Mouse (Mus musculus): ENCODE measurements around the gene A1cf. TPM values are rescaled to one million over a fixed set of nuclear protein-coding genes. Genes with fewer than 3 reads are reported as not detected.

Gene A1cf
- 0.62 TPM in 1 of 2 replicates, not detected in the other for polyA plus RNA-seq (2014; fragmentation: Nextera tagmentation; extraction: Ambion mirVana)

DNA sequence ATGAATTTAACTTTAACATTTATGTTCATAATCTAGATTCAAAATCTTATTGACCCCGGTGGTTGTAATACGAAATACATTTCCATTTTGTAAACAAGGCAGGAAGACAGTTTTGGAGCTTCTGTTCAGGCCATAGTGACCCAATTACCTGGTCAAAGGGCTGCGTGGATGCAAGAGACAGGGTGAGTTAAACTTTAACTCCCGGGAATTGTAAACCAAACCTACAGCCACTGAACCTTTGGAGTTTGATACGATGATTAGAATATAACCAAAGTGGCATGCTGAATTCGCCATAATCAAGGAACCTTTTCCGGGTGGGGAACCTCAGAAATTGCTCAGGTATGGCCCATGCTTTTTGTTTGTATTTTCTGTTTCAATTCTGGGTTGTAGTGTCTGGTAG is at the start of gene A1cf:
TSS of gene A1cf (plus strand) at position 244 of the 400 bp plus-strand sequence.
- H3K27me3 ChIP-seq (ENCODE audit: control insufficient read depth, insufficient read depth, low read length), result no peaks in the 10 kb centered on the region
- 78% methylated on average over 7 of the region's 7 CpGs for WGBS (ENCODE audit: insufficient replicate concordance)
- H3K4me3 ChIP-seq (ENCODE audit: low read depth, low read length), result no peak within 1 kb of the TSS
- no peaks in the 10 kb centered on the region for H3K4me1 ChIP-seq (ENCODE audit: control insufficient read depth, insufficient read depth, low read length)
- no peak for ATAC-seq (replicated peaks; ENCODE audit: insufficient number of reproducible peaks, low FRiP score, low TSS enrichment)
- H3K27ac ChIP-seq (ENCODE audit: low read depth, low read length), result no peak within 1 kb of the TSS
- H3K4me2 ChIP-seq, result no peak within 1 kb of the TSS
- H3K9ac ChIP-seq (ENCODE audit: low read depth, low read length), result no peak within 1 kb of the TSS
- H3K36me3 ChIP-seq (ENCODE audit: control insufficient read depth, insufficient read depth, low read length), result no peaks in the 10 kb centered on the region
- no peaks in the 10 kb centered on the region for H3K9me3 ChIP-seq (replicated peaks; ENCODE audit: control insufficient read depth, low read length)

DNA sequence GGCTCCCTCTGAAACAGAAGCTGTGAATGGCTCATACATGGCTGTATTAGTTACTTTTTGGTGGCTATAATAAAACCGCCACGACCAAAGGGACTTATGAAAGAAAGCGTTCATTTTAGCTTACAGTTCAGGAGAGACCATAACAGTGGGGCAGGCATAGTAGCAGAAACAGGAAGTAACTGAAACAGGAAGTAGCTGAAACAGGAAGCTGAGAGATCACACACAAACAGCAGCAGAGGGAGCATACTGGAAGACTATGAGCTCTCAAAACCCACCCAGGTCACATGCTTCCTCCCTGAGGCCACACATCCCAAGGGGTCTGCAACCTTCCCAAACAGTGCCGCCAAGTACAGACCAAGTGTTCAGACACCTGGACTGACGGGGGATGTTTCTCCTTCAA is 34.3 kb upstream of the A1cf start:
- no peaks in the 10 kb centered on the region for H3K27me3 ChIP-seq (ENCODE audit: control insufficient read depth, insufficient read depth, low read length)
- ATAC-seq (replicated peaks; ENCODE audit: insufficient number of reproducible peaks, low FRiP score, low TSS enrichment), result no peak
- no peaks in the 10 kb centered on the region for H3K9me3 ChIP-seq (replicated peaks; ENCODE audit: control insufficient read depth, low read length)
- no peak overlapping the region for H3K4me2 ChIP-seq
- H3K4me3 ChIP-seq (ENCODE audit: low read depth, low read length), result no peak overlapping the region
- H3K9ac ChIP-seq (ENCODE audit: low read depth, low read length), result no peak overlapping the region
- H3K4me1 ChIP-seq (ENCODE audit: control insufficient read depth, insufficient read depth, low read length), result no peaks in the 10 kb centered on the region
- WGBS (ENCODE audit: insufficient replicate concordance), result 86% methylated on average over 5 of the region's 5 CpGs
- H3K27ac ChIP-seq (ENCODE audit: low read depth, low read length), result no peak overlapping the region
- H3K36me3 ChIP-seq (ENCODE audit: control insufficient read depth, insufficient read depth, low read length), result no peaks in the 10 kb centered on the region

DNA sequence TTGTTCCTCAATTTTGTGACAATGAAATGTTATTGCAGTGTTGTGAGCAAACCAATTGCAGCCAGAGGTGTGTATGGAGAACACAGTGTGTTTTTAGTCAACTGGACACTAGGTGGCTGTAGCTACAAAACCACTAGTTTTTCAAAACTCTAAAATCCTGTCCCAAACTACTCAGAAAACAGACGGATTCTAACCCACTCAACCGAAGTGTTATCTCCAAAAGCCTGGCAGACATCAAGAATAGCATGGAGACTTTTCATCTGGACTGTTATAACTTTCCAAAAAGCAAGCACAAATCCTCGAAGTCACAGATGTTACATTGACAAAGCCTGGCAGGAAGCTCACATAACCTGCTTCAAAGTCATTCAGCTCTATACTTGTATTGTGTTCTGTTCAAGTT is 6.7 kb upstream of the A1cf start:
- ATAC-seq (replicated peaks; ENCODE audit: insufficient number of reproducible peaks, low FRiP score, low TSS enrichment), result no peak
- Histone ChIP-seq H3K9me3 (replicated peaks; ENCODE audit: control insufficient read depth, low read length) (no peaks in the 10 kb centered on the region), H3K27me3 (ENCODE audit: control insufficient read depth, insufficient read depth, low read length) (no peaks in the 10 kb centered on the region), H3K4me2 (no peak overlapping the region), H3K9ac (ENCODE audit: low read depth, low read length) (no peak overlapping the region), H3K27ac (ENCODE audit: low read depth, low read length) (no peak overlapping the region), H3K36me3 (ENCODE audit: control insufficient read depth, insufficient read depth, low read length) (no peaks in the 10 kb centered on the region), H3K4me1 (ENCODE audit: control insufficient read depth, insufficient read depth, low read length) (no peaks in the 10 kb centered on the region), H3K4me3 (ENCODE audit: low read depth, low read length) (no peak overlapping the region)
- 60% methylated on average over 3 of the region's 3 CpGs for WGBS (ENCODE audit: insufficient replicate concordance)

DNA sequence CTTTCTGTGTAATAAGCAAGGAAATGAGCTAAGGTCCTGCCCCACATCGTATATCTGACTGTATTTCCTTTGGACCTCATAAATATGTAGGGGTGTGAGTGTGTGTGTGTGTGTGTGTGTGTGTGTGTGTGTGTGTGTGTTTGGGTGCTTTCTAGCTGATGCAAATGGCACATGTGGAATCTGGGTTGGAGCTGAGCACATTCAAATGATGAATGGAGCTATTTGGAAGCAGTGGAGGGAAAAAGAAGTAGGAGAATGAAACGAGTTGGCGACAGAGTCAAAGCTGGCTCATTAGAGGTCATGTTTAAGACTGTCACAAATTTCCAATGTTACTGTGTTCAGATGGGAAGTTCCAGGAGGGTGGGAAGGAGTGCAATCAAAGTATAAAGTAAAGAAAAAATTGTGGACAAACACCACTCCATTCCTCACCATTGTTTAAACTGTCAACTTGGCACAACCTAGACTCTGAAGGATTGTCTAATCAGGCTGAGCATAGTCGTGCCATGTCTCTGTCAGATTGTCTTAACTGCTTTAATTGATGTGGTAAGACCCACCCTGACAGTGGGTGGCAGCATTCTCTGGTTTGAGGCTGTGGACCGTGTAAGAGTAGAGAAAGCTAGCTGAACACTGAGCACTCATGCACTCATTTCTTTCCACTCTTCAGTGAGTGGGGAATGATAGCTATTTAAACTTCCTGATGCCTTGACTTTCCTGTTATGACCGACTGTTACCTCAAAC is 5.9 kb upstream of the A1cf start:
- WGBS (ENCODE audit: insufficient replicate concordance), result 67% methylated on average over 6 of the region's 6 CpGs
- ATAC-seq (replicated peaks; ENCODE audit: insufficient number of reproducible peaks, low FRiP score, low TSS enrichment), result no peak
- H3K36me3 ChIP-seq (ENCODE audit: control insufficient read depth, insufficient read depth, low read length), result no peaks in the 10 kb centered on the region
- H3K27ac ChIP-seq (ENCODE audit: low read depth, low read length), result no peak overlapping the region
- no peak overlapping the region for H3K9ac ChIP-seq (ENCODE audit: low read depth, low read length)
- H3K4me2 ChIP-seq, result no peak overlapping the region
- no peaks in the 10 kb centered on the region for H3K4me1 ChIP-seq (ENCODE audit: control insufficient read depth, insufficient read depth, low read length)
- no peak overlapping the region for H3K4me3 ChIP-seq (ENCODE audit: low read depth, low read length)
- H3K27me3 ChIP-seq (ENCODE audit: control insufficient read depth, insufficient read depth, low read length), result no peaks in the 10 kb centered on the region
- H3K9me3 ChIP-seq (replicated peaks; ENCODE audit: control insufficient read depth, low read length), result no peaks in the 10 kb centered on the region

DNA sequence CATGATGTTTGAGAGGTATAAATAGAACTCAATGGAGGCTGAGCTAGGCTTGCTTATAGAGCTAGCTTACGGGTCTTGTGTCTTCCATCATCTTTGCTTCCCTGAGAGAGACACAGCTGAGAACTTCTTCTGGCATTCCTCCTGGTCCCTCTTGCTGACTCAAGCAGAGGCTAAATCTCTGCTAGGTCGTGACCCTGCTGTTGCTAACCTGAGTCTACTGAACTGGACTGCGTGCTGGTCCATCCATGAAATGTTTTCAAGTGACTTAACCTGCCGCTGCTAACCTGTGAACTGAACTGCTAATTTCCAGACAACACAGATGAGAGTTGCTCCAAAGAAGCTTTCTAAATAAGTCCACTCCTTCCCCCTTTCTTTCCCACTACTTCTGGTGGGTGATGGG is 3.1 kb upstream of the A1cf start:
- ATAC-seq (replicated peaks; ENCODE audit: insufficient number of reproducible peaks, low FRiP score, low TSS enrichment), result no peak
- Histone ChIP-seq H3K36me3 (ENCODE audit: control insufficient read depth, insufficient read depth, low read length) (no peaks in the 10 kb centered on the region), H3K4me1 (ENCODE audit: control insufficient read depth, insufficient read depth, low read length) (no peaks in the 10 kb centered on the region), H3K4me3 (ENCODE audit: low read depth, low read length) (no peak overlapping the region), H3K27ac (ENCODE audit: low read depth, low read length) (no peak overlapping the region), H3K4me2 (no peak overlapping the region), H3K27me3 (ENCODE audit: control insufficient read depth, insufficient read depth, low read length) (no peaks in the 10 kb centered on the region), H3K9me3 (replicated peaks; ENCODE audit: control insufficient read depth, low read length) (no peaks in the 10 kb centered on the region), H3K9ac (ENCODE audit: low read depth, low read length) (no peak overlapping the region)
- WGBS (ENCODE audit: insufficient replicate concordance), result 75% methylated on average over 4 of the region's 4 CpGs

DNA sequence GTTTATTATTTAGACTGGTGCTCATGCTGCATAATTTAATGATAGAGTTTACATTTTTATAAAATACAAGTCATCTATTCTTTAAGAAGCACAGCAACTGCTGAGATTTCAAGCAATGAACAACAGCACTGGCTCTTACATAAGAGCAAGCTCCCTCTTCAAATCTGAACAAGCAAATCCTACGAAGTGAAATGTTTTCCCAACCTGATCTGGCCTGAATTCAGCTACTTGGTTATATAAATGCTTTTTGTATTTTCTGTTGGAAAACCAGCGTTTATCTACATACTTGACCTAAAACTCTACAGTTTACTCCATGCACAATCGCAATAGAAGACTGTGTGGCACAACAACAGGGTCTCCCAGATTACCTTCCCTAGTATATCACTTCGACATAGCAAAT is 488 bp upstream of the A1cf start:
- H3K9me3 ChIP-seq (replicated peaks; ENCODE audit: control insufficient read depth, low read length), result no peaks in the 10 kb centered on the region
- no peak overlapping the region for H3K9ac ChIP-seq (ENCODE audit: low read depth, low read length)
- H3K4me3 ChIP-seq (ENCODE audit: low read depth, low read length), result no peak overlapping the region
- WGBS (ENCODE audit: insufficient replicate concordance), result 71% methylated on average over 4 of the region's 4 CpGs
- no peaks in the 10 kb centered on the region for H3K36me3 ChIP-seq (ENCODE audit: control insufficient read depth, insufficient read depth, low read length)
- no peaks in the 10 kb centered on the region for H3K4me1 ChIP-seq (ENCODE audit: control insufficient read depth, insufficient read depth, low read length)
- ATAC-seq (replicated peaks; ENCODE audit: insufficient number of reproducible peaks, low FRiP score, low TSS enrichment), result no peak
- no peak overlapping the region for H3K4me2 ChIP-seq
- H3K27me3 ChIP-seq (ENCODE audit: control insufficient read depth, insufficient read depth, low read length), result no peaks in the 10 kb centered on the region
- H3K27ac ChIP-seq (ENCODE audit: low read depth, low read length), result no peak overlapping the region

DNA sequence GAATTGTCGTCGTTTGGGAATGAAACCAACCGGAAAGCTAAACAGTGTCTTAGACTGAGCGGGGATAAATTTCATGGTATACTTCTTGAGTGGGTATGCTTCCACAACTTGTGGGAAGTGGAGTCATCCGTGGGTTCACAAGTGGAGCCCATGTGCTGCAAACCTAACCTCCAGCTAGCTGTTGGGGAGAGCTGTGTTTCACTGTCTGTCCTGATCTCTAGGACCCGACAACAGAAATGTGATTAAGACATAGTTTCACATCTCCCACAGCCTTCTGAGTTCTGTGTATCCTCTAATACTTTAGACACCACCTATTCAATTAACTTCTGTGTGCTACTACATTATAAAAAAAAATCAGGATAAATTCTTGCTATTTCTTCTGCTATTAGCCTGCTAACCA is 407 bp downstream of the A1cf start:
- H3K4me3 ChIP-seq (ENCODE audit: low read depth, low read length), result no peak overlapping the region
- no peaks in the 10 kb centered on the region for H3K36me3 ChIP-seq (ENCODE audit: control insufficient read depth, insufficient read depth, low read length)
- H3K27ac ChIP-seq (ENCODE audit: low read depth, low read length), result no peak overlapping the region
- no peak overlapping the region for H3K4me2 ChIP-seq
- WGBS (ENCODE audit: insufficient replicate concordance), result 80% methylated on average over 6 of the region's 6 CpGs
- H3K9ac ChIP-seq (ENCODE audit: low read depth, low read length), result no peak overlapping the region
- ATAC-seq (replicated peaks; ENCODE audit: insufficient number of reproducible peaks, low FRiP score, low TSS enrichment), result no peak
- H3K9me3 ChIP-seq (replicated peaks; ENCODE audit: control insufficient read depth, low read length), result no peaks in the 10 kb centered on the region
- H3K27me3 ChIP-seq (ENCODE audit: control insufficient read depth, insufficient read depth, low read length), result no peaks in the 10 kb centered on the region
- H3K4me1 ChIP-seq (ENCODE audit: control insufficient read depth, insufficient read depth, low read length), result no peaks in the 10 kb centered on the region

DNA sequence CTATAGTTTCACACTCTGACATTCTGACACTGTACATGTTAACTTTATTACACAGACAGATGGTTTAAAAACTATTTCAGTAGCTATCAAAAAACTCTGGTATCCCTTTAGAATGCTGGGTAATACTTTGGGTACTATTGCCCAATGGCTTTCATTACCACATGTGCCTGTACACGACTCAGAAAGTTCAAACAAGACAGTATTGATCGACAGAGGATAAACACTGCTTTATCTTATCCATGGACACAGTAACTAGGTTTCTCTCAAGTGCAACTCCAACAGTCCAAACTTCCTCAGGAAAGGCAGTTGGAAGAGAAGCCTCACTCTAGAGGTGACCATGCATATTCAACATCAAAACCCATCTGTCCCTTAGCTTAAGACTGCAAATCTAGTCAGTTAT is 2.8 kb downstream of the A1cf start:
- Histone ChIP-seq H3K4me3 (ENCODE audit: low read depth, low read length) (no peak overlapping the region), H3K36me3 (ENCODE audit: control insufficient read depth, insufficient read depth, low read length) (no peaks in the 10 kb centered on the region), H3K4me2 (no peak overlapping the region), H3K27me3 (ENCODE audit: control insufficient read depth, insufficient read depth, low read length) (no peaks in the 10 kb centered on the region), H3K27ac (ENCODE audit: low read depth, low read length) (no peak overlapping the region), H3K9me3 (replicated peaks; ENCODE audit: control insufficient read depth, low read length) (no peaks in the 10 kb centered on the region), H3K4me1 (ENCODE audit: control insufficient read depth, insufficient read depth, low read length) (no peaks in the 10 kb centered on the region), H3K9ac (ENCODE audit: low read depth, low read length) (no peak overlapping the region)
- ATAC-seq (replicated peaks; ENCODE audit: insufficient number of reproducible peaks, low FRiP score, low TSS enrichment), result no peak
- 70% methylated on average over 2 of the region's 2 CpGs for WGBS (ENCODE audit: insufficient replicate concordance)

DNA sequence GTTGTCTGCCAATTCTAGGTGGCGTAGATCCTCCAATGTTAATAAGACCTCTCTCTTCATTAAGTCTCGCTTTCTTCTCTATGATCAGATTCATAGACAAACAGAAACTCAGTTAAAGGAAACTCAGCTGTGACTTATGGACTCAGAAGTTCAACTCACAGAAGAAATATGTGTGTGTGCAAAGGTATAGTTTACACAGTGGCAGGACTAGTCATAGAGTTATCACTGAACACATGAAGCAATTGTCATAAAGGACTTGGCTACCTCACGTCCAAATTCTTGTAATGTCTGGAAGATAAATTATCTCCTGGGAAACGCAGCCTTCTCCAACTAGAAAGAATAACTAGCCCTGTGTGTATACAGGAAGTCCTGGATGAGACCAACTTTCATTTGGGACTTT is 9.4 kb downstream of the A1cf start:
- Histone ChIP-seq H3K4me3 (ENCODE audit: low read depth, low read length) (no peak overlapping the region), H3K27ac (ENCODE audit: low read depth, low read length) (no peak overlapping the region), H3K27me3 (ENCODE audit: control insufficient read depth, insufficient read depth, low read length) (no peaks in the 10 kb centered on the region), H3K9ac (ENCODE audit: low read depth, low read length) (no peak overlapping the region), H3K4me2 (no peak overlapping the region), H3K9me3 (replicated peaks; ENCODE audit: control insufficient read depth, low read length) (no peaks in the 10 kb centered on the region), H3K4me1 (ENCODE audit: control insufficient read depth, insufficient read depth, low read length) (no peaks in the 10 kb centered on the region), H3K36me3 (ENCODE audit: control insufficient read depth, insufficient read depth, low read length) (no peaks in the 10 kb centered on the region)
- WGBS (ENCODE audit: insufficient replicate concordance), result 58% methylated on average over 4 of the region's 4 CpGs
- ATAC-seq (replicated peaks; ENCODE audit: insufficient number of reproducible peaks, low FRiP score, low TSS enrichment), result no peak

All from heart, embryonic 11.5 days (tissue).